Mouse (Mus musculus) kidney, adult 2 months (tissue): ENCODE data around the gene Adipor2. TPM values are rescaled to one million over a fixed set of nuclear protein-coding genes. Genes with fewer than 3 reads are reported as not detected.

ENCODE experiments used
- DNase-seq: peaks from one replicate; pipeline ENCODE4 v3.0.0; 2021
- H3K27ac ChIP-seq: fragments of 200-500 bp; 2 replicates; pipeline ENCODE4 v1.5.1; 2012; ENCODE audit warnings: low read depth, low read length, control low read depth, inconsistent platforms; ENCODE audit not compliant: insufficient read depth
- H3K27me3 ChIP-seq: fragments of 200-500 bp; replicated peaks from 2 replicates; pipeline ENCODE4 v1.6.1; 2012; ENCODE audit warnings: mild to moderate bottlenecking, moderate library complexity, low read length, inconsistent platforms; ENCODE audit not compliant: control insufficient read depth, insufficient read depth
- H3K36me3 ChIP-seq: fragments of 200-500 bp; 2 replicates; pipeline ENCODE4 v1.6.1; 2012; ENCODE audit warnings: mild to moderate bottlenecking, moderate library complexity, low read length, inconsistent platforms; ENCODE audit not compliant: control insufficient read depth, insufficient read depth
- H3K4me1 ChIP-seq: fragments of 200-500 bp; 2 replicates; pipeline ENCODE4 v1.6.1; 2011; ENCODE audit warnings: low read length; ENCODE audit not compliant: control insufficient read depth, insufficient read depth
- H3K4me3 ChIP-seq: fragments of 200-500 bp; 2 replicates; pipeline ENCODE4 v1.5.1; 2011; ENCODE audit warnings: mild to moderate bottlenecking, low read depth, low read length, control low read depth; ENCODE audit not compliant: insufficient read depth
- CTCF ChIP-seq: fragments of 200-500 bp; conservative IDR thresholded peaks from 2 replicates; pipeline ENCODE4 v1.5.1; 2011; ENCODE audit warnings: low read depth, mild to moderate bottlenecking, control low read depth, low read length, moderate library complexity, mixed read lengths; ENCODE audit not compliant: insufficient read depth, insufficient read length
- POLR2A ChIP-seq: fragments of 200-500 bp; IDR thresholded peaks from one replicate; pipeline ENCODE4 v1.6.1; 2011; ENCODE audit warnings: low read depth, low read length, control low read depth
- WGBS: fragments of 180-500 bp; shearing (Covaris S2); methylation state at CpG from one replicate; pipeline ENCODE4 v1.1.7; 2018; 5-methylcytosine and 5-hydroxymethylcytosine counted together
- polyA plus RNA-seq: library from polyadenylated mRNA; depleted of rRNA; stranded (reverse); fragments of >200 nt; gene quantifications from 2 replicates; pipeline ENCODE4 v1.2.3, GENCODE M21; 2012

Gene Adipor2
- polyA plus RNA-seq, 1 experiment: 66.6 TPM

DNA sequence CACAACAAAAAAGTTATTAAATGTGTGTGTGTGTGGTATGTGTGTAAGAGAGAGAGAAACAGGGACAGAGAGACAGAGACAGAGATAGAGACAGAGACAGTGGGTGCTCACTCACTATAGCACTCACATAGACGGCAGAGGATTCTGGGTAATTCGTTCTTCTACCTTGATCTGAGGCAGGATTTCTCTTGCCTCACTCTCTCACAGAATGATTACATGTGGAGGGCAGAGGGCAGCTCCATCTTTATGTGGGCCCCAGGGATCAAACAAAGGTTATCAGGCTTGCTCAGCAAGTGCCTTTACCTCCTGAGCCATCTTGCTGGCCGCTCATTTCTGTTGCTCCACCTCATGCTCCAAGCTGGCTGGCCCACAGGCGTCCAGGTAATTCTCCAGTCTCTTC, 16.9 kb upstream of the Adipor2 start:
- Histone ChIP-seq H3K27me3 (no peaks in the 10 kb centered on the region), H3K4me1 (no peaks in the 10 kb centered on the region), H3K27ac (no peak overlapping the region), H3K36me3 (no peaks in the 10 kb centered on the region), H3K4me3 (no peak overlapping the region)
- TF ChIP-seq CTCF (no peak), POLR2A (no peak)
- no peak for DNase-seq
- 90% methylated on average over 4 of the region's 4 CpGs for WGBS

DNA sequence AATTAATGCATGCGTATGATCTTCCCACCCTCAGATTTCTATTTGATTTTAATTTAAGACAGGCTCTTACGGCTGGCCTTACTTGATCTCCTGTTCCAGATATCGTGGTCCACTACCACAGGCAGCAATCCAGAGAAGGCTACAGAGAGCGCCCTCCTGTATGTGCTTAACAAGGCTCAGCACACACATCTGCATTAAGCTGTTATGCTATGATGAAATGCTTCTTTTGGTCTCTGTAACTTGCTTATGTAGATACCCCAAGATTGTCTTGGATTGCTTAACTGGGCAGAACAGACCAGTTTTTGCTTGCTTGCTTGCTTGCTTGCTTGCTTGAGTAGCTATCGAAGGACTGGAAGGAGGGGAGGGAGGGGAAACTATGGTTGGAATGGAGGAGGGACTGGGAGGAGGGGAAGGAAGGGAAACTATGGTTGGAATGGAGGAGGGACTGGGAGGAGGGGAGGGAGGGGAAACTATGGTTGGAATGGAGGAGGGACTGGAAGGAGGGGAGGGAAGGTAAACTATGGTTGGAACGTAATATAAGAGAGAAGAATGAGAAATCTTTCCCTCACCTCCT, 14.3 kb upstream of the Adipor2 start:
- TF ChIP-seq POLR2A (no peak), CTCF (no peak)
- H3K4me3 ChIP-seq: no peak overlapping the region
- WGBS: 50% methylated on average over 6 of the region's 6 CpGs
- no peaks in the 10 kb centered on the region for H3K27me3 ChIP-seq
- no peaks in the 10 kb centered on the region for H3K4me1 ChIP-seq
- DNase-seq: peak; percentile 62
- peak overlapping the region; percentile 70 for H3K27ac ChIP-seq
- no peaks in the 10 kb centered on the region for H3K36me3 ChIP-seq

DNA sequence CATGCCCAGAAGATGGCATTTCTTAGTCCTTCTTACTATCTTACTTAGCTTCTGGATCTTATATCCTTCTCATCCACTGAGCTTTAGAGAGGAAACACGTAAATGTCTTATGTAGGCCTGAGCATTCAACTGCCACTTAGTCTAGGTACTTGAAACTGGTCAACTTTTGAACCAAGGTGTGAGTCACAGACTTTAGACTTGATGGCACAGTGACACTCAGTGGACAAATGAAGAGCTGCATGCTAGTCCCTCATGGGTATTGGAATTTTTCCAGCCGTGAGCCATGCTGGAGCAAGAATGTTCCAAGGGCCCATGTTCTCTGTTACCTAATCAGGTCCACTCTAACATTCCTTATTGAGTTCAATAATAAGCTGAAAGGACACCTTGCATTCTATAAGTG, 13.0 kb upstream of the Adipor2 start:
- Histone ChIP-seq H3K27me3 (no peaks in the 10 kb centered on the region), H3K27ac (no peak overlapping the region), H3K36me3 (no peaks in the 10 kb centered on the region), H3K4me3 (no peak overlapping the region), H3K4me1 (no peaks in the 10 kb centered on the region)
- DNase-seq: peak; percentile 84
- 40% methylated on average over 2 of the region's 2 CpGs for WGBS
- TF ChIP-seq CTCF (peak; percentile 71), POLR2A (no peak)

DNA sequence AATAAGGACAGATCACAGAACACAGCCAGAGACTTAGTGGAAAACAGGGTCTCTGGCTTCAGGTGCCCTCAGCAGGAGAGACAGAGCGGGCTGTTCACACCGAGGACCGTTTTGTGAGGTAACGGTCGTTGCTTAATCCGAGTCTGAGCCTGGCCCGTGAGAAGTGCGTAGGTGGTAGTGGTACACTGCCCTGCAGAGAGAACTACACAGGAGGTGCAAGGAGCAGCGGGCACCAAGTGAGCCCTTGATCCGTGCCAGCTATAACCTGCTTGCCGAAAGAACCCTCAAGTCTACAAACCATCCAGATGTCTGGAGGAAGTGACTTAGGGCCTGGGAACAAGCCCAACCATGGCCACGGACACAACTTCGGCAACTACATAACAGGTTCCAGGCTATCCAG, 11.8 kb upstream of the Adipor2 start:
- Histone ChIP-seq H3K27me3 (no peaks in the 10 kb centered on the region), H3K4me1 (no peaks in the 10 kb centered on the region), H3K27ac (no peak overlapping the region), H3K36me3 (no peaks in the 10 kb centered on the region), H3K4me3 (no peak overlapping the region)
- no peak for DNase-seq
- TF ChIP-seq CTCF: no peak
- no peak for TF ChIP-seq POLR2A
- 95% methylated on average over 13 of the region's 13 CpGs for WGBS

DNA sequence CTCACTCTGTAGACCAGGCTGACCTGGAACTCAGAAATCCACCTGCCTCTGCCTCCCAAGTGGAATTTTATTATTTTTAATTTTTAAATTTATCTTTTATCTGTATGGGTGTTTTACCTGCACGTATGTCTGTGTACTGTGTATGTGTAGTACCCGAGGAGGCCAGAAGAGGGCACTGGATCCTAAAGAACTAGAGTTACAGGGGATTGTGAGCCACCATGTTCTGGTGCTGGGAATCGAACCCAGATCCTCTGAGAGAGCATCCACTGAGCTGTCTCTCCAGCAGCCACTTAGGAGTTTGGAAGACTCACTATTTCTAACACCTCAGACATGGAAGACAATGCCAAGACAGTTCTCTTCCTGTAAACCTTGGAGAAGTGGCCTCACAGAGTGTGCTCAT, 11.1 kb upstream of the Adipor2 start:
- TF ChIP-seq CTCF (peak; percentile 26; the same call in 1 of the 2 replicates), POLR2A (no peak)
- no peak overlapping the region for H3K27ac ChIP-seq
- no peaks in the 10 kb centered on the region for H3K27me3 ChIP-seq
- H3K36me3 ChIP-seq: no peaks in the 10 kb centered on the region
- H3K4me1 ChIP-seq: no peaks in the 10 kb centered on the region
- H3K4me3 ChIP-seq: no peak overlapping the region
- 87% methylated on average over 3 of the region's 3 CpGs for WGBS
- DNase-seq: peak; percentile 37

DNA sequence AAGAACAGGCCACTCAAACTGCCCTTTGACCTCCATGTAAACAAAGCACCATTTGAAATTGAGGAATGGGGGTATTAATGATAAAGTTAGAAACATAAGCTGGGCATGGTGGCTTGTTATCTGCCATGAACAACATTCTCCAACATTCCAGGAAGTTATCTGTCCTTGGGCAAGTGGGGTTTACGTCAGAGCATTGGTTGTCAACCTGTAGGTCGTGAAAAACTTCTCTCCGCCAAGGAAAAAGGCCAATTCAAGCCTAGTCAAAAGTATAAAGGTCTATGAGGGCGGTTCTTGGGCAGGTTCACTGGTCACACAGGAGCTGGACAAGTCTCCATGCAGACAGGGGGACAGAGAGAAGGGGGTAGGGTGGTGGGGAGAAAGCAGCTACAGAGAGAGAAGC, 3.5 kb upstream of the Adipor2 start:
- Histone ChIP-seq H3K27me3 (no peaks in the 10 kb centered on the region), H3K4me1 (no peaks in the 10 kb centered on the region), H3K4me3 (no peak overlapping the region), H3K27ac (no peak overlapping the region), H3K36me3 (no peaks in the 10 kb centered on the region)
- DNase-seq: peak; percentile 66
- no peak for TF ChIP-seq CTCF
- TF ChIP-seq POLR2A: no peak
- 64% methylated on average over 4 of the region's 4 CpGs for WGBS

DNA sequence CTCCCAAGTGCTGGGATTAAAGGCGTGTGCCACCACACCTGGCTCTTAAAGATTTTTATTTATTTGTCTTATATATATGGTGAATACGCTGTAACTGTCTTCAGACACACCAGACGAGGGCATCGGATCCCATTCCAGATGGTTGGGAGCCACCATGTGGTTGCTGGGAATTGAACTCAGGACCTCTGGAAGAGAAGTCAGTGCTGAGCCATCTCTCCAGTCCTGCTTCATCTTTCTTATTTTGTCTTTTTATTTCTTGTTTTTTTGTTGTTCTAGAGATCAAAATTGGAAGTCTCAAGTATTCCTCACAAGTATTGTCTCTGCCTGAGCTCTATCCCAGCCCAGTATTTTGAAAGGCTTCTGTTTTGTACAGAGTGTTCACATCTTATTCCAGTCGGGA, 2.9 kb upstream of the Adipor2 start:
- Histone ChIP-seq H3K36me3 (no peaks in the 10 kb centered on the region), H3K27ac (no peak overlapping the region), H3K4me1 (no peaks in the 10 kb centered on the region), H3K27me3 (no peaks in the 10 kb centered on the region), H3K4me3 (no peak overlapping the region)
- TF ChIP-seq POLR2A: no peak
- DNase-seq: no peak
- 95% methylated on average over 5 of the region's 5 CpGs for WGBS

DNA sequence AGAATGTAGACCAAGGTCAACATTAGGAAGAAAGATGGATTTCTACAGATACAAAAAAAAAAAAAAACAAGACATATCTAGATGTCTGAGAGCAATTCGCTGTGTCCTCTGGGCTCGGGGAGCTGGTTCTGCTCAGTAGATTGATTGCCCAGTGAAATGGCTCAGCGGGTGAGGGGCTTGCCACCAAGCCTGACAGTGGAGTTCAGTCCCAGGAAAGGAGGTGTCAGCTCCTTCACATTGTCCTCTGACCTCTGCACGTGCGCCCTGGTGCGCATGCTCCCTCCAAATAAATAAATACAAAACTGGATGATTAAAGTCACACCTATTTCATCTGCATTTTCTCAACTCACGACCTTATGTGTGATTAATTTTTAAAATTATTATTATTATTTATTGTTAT, 1.9 kb upstream of the Adipor2 start:
- Histone ChIP-seq H3K36me3 (no peaks in the 10 kb centered on the region), H3K4me1 (no peaks in the 10 kb centered on the region), H3K27ac (no peak overlapping the region), H3K27me3 (no peaks in the 10 kb centered on the region), H3K4me3 (no peak overlapping the region)
- TF ChIP-seq POLR2A (no peak), CTCF (no peak)
- DNase-seq: no peak
- WGBS: 79% methylated on average over 7 of the region's 7 CpGs
